Mouse (Mus musculus) bone marrow, adult 2 months (tissue): ENCODE data around the gene Ddrgk1.

Source experiments
- CTCF ChIP-seq: fragments of 200-500 bp; IDR thresholded peaks from 2 replicates; pipeline ENCODE4 v1.5.1; 2011; ENCODE audit warnings: low read length, control low read depth; ENCODE audit not compliant: control insufficient read depth, insufficient read depth
- POLR2A ChIP-seq: fragments of 200-500 bp; IDR thresholded peaks from 2 replicates; pipeline ENCODE4 v1.6.1; 2011; ENCODE audit warnings: low read depth, mild to moderate bottlenecking, control low read depth, low read length, borderline replicate concordance; ENCODE audit not compliant: control insufficient read depth

DNA sequence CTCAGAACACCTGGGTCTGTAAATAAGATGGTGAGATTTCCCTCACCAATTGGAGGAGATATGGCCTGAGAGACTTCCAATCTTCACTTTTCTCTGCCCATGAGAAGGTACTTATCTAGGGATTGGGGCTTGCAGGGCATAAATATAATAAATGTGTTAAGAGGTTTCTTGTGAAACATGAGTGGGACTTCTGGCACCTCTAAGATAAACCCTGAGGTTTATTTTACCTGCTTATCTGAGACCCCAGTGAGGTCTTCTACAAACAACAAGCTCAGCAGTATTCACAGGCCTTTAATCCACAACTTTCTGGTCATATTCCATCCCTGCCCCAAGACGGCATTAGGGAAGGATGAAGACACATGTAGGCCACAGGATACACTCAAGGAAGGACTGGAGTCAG is 10.7 kb downstream of the Ddrgk1 start:
- TF ChIP-seq CTCF = no peak
- no peak for TF ChIP-seq POLR2A
